Mouse (Mus musculus) CH12.LX (cell line): ENCODE measurements around the gene Gusb. TPM values are rescaled to one million over a fixed set of nuclear protein-coding genes. Genes with fewer than 3 reads are reported as not detected.
A peak's percentile ranks its signal among the peaks of the same experiment; 100 is the strongest.

Experiments
- DNase-seq: peaks from one replicate; pipeline ENCODE4 v3.0.0-alpha.2; 2013; ENCODE audit errors: extremely low read depth
- H3K27ac ChIP-seq: 2 replicates; pipeline ENCODE4 v1.5.1; 2012; ENCODE audit warnings: low read depth, mild to moderate bottlenecking, control low read depth, moderate library complexity; ENCODE audit not compliant: insufficient read depth
- H3K27me3 ChIP-seq: replicated peaks from 2 replicates; pipeline ENCODE3; 2012; ENCODE audit warnings: inconsistent platforms
- H3K36me3 ChIP-seq, 2 experiments: replicated peaks in 1 of 2; 2 replicates each; pipeline versions ENCODE3 to v1.6.1; 2012; ENCODE audit warnings: inconsistent platforms in 1 of 2, low read length in 1 of 2, mild to moderate bottlenecking in 1 of 2, mixed read lengths in 1 of 2, moderate library complexity in 1 of 2; ENCODE audit not compliant: control insufficient read depth in 1 of 2, insufficient read depth in 1 of 2
- H3K4me1 ChIP-seq, 2 experiments: 2 replicates each; pipeline ENCODE4 v1.6.1; 2012; ENCODE audit warnings: inconsistent platforms in 1 of 2, moderate library complexity in 1 of 2; ENCODE audit not compliant: insufficient read depth in 2 of 2, control insufficient read depth in 1 of 2
- H3K4me2 ChIP-seq: 2 replicates; pipeline ENCODE4 v1.6.1; 2012; ENCODE audit warnings: low read depth, mild to moderate bottlenecking, control low read depth; ENCODE audit not compliant: poor library complexity, insufficient read depth, severe bottlenecking
- H3K4me3 ChIP-seq, 3 experiments: fragments of 150-350 bp in 1 of 3; sonication (generic) in 1 of 3; replicated peaks in 1 of 3; 2 replicates each; pipeline versions ENCODE3 to v1.5.1; 2011 to 2012; ENCODE audit warnings: low read depth in 2 of 3, low read length in 2 of 3, mild to moderate bottlenecking in 2 of 3, moderate library complexity in 2 of 3, control low read depth in 1 of 3, improper control_type of control experiment in 1 of 3, inconsistent platforms in 1 of 3, mixed read lengths in 1 of 3; ENCODE audit not compliant: poor library complexity in 1 of 3
- H3K79me2 ChIP-seq: replicated peaks from 2 replicates; pipeline ENCODE4 v1.6.1; 2012; ENCODE audit warnings: mild to moderate bottlenecking, moderate library complexity; ENCODE audit not compliant: control insufficient read depth, poor library complexity, insufficient read depth, severe bottlenecking; ENCODE audit errors: extremely low read depth
- H3K9ac ChIP-seq: 2 replicates; pipeline ENCODE4 v1.6.1; 2012; ENCODE audit warnings: low read depth, mild to moderate bottlenecking, control low read depth, moderate library complexity; ENCODE audit not compliant: insufficient read depth
- H3K9me3 ChIP-seq: replicated peaks from 2 replicates; pipeline ENCODE3; 2012; ENCODE audit warnings: low read length, inconsistent platforms, mixed read lengths
- BHLHE40 ChIP-seq: IDR thresholded peaks from 2 replicates; pipeline ENCODE4 v1.6.1; 2011; ENCODE audit warnings: mild to moderate bottlenecking, low read depth, low read length, improper control_type of control experiment
- CHD1 ChIP-seq: IDR thresholded peaks from 2 replicates; pipeline ENCODE4 v1.6.1; 2012; ENCODE audit warnings: low read depth, low read length, improper control_type of control experiment, inconsistent platforms
- CHD2 ChIP-seq: IDR thresholded peaks from 2 replicates; pipeline ENCODE4 v1.6.1; 2011; ENCODE audit warnings: low read length, improper control_type of control experiment
- CTCF ChIP-seq, 2 experiments: IDR thresholded peaks in 1 of 2; conservative IDR thresholded peaks in 1 of 2; 2 replicates each; pipeline ENCODE4 v1.5.1; 2011 to 2012; ENCODE audit warnings: low read depth in 2 of 2, low read length in 2 of 2, improper control_type of control experiment in 1 of 2, inconsistent platforms in 1 of 2, mild to moderate bottlenecking in 1 of 2, moderate library complexity in 1 of 2
- EP300 ChIP-seq: IDR thresholded peaks from 2 replicates; pipeline ENCODE4 v1.6.1; 2011; ENCODE audit warnings: low read length, improper control_type of control experiment
- ETS1 ChIP-seq: conservative IDR thresholded peaks from 2 replicates; pipeline ENCODE4 v1.6.1; 2012; ENCODE audit warnings: low read depth, mild to moderate bottlenecking, inconsistent platforms, low read length, improper control_type of control experiment, moderate library complexity
- GABPA ChIP-seq: IDR thresholded peaks from 2 replicates; pipeline ENCODE4 v1.6.1; 2012; ENCODE audit warnings: low read depth, low read length, improper control_type of control experiment, inconsistent platforms; ENCODE audit not compliant: insufficient replicate concordance
- HCFC1 ChIP-seq: IDR thresholded peaks from 2 replicates; pipeline ENCODE4 v1.6.1; 2012; ENCODE audit warnings: low read depth, mild to moderate bottlenecking, inconsistent platforms, low read length, improper control_type of control experiment
- IRF4 ChIP-seq: IDR thresholded peaks from 2 replicates; pipeline ENCODE4 v1.6.1; 2014; ENCODE audit warnings: low read depth, mild to moderate bottlenecking, inconsistent platforms, low read length, improper control_type of control experiment
- JUN ChIP-seq: IDR thresholded peaks from 2 replicates; pipeline ENCODE4 v1.6.1; 2011; ENCODE audit warnings: low read depth, mild to moderate bottlenecking, low read length, improper control_type of control experiment, moderate library complexity; ENCODE audit not compliant: insufficient read depth
- JUND ChIP-seq: conservative IDR thresholded peaks from 2 replicates; pipeline ENCODE4 v1.6.1; 2011; ENCODE audit warnings: low read depth, low read length, improper control_type of control experiment
- MAFK ChIP-seq: IDR thresholded peaks from 2 replicates; pipeline ENCODE4 v1.6.1; 2011; ENCODE audit warnings: low read length, improper control_type of control experiment; ENCODE audit not compliant: insufficient replicate concordance
- MAZ ChIP-seq: IDR thresholded peaks from 2 replicates; pipeline ENCODE4 v1.6.1; 2012; ENCODE audit warnings: low read depth, mild to moderate bottlenecking, inconsistent platforms, low read length, improper control_type of control experiment, moderate library complexity
- MEF2A ChIP-seq: IDR thresholded peaks from 2 replicates; pipeline ENCODE4 v1.6.1; 2014; ENCODE audit warnings: low read depth, mild to moderate bottlenecking, inconsistent platforms, low read length, improper control_type of control experiment, borderline replicate concordance
- MXI1 ChIP-seq: IDR thresholded peaks from 2 replicates; pipeline ENCODE4 v1.6.1; 2011; ENCODE audit warnings: mild to moderate bottlenecking, low read depth, low read length, improper control_type of control experiment
- NELFE ChIP-seq: IDR thresholded peaks from 2 replicates; pipeline ENCODE4 v1.6.1; 2011; ENCODE audit warnings: low read depth, low read length, improper control_type of control experiment
- NRF1 ChIP-seq: IDR thresholded peaks from 2 replicates; pipeline ENCODE4 v1.6.1; 2014; ENCODE audit warnings: low read depth, mild to moderate bottlenecking, inconsistent platforms, low read length, improper control_type of control experiment, moderate library complexity
- PAX5 ChIP-seq: IDR thresholded peaks from 2 replicates; pipeline ENCODE4 v1.6.1; 2012; ENCODE audit warnings: low read length, inconsistent platforms, mixed read lengths
- POLR2A ChIP-seq: IDR thresholded peaks from 2 replicates; pipeline ENCODE4 v1.6.1; 2011; ENCODE audit warnings: low read depth, mild to moderate bottlenecking, improper control_type of control experiment, low read length
- POLR2AphosphoS2 ChIP-seq: IDR thresholded peaks from 2 replicates; pipeline ENCODE4 v1.6.1; 2011; ENCODE audit warnings: low read depth, low read length, improper control_type of control experiment
- RCOR1 ChIP-seq: conservative IDR thresholded peaks from 2 replicates; pipeline ENCODE4 v1.6.1; 2012; ENCODE audit warnings: low read depth, mild to moderate bottlenecking, inconsistent platforms, low read length, improper control_type of control experiment
- SIN3A ChIP-seq: IDR thresholded peaks from 2 replicates; pipeline ENCODE4 v1.6.1; 2012; ENCODE audit warnings: low read length, improper control_type of control experiment, inconsistent platforms
- TCF12 ChIP-seq: IDR thresholded peaks from 2 replicates; pipeline ENCODE4 v1.6.1; 2014; ENCODE audit warnings: low read depth, mild to moderate bottlenecking, inconsistent platforms, low read length, improper control_type of control experiment
- UBTF ChIP-seq: IDR thresholded peaks from 2 replicates; pipeline ENCODE4 v1.6.1; 2012; ENCODE audit warnings: low read depth, mild to moderate bottlenecking, inconsistent platforms, low read length, improper control_type of control experiment, moderate library complexity
- USF1 ChIP-seq: IDR thresholded peaks from 2 replicates; pipeline ENCODE4 v1.6.1; 2014; ENCODE audit warnings: low read depth, mild to moderate bottlenecking, inconsistent platforms, low read length, improper control_type of control experiment
- ZC3H11A ChIP-seq: IDR thresholded peaks from 2 replicates; pipeline ENCODE4 v1.6.1; 2012; ENCODE audit warnings: low read depth, mild to moderate bottlenecking, inconsistent platforms, low read length, improper control_type of control experiment
- ZKSCAN1 ChIP-seq: IDR thresholded peaks from 2 replicates; pipeline ENCODE4 v1.6.1; 2012; ENCODE audit warnings: low read depth, inconsistent platforms, low read length, improper control_type of control experiment, borderline replicate concordance
- ZNF384 ChIP-seq: IDR thresholded peaks from 2 replicates; pipeline ENCODE4 v1.6.1; 2012; ENCODE audit warnings: low read depth, low read length, improper control_type of control experiment, inconsistent platforms
- dilution Hi-C: fragments of 300-500 bp; cut with MboI; formaldehyde crosslinking; loops from 2 replicates; pipeline ENCODE4 v1.14.3; 2020; ENCODE audit warnings: low sequenced_read_pairs; ENCODE audit not compliant: extremely low pct_unique_long_range_greater_than_20kb, extremely low pct_ligation_motif_present
- in situ Hi-C: fragments of 300-500 bp; cut with MboI; formaldehyde crosslinking; loops from 3 replicates; pipeline ENCODE4 v1.14.3; 2019; ENCODE audit warnings: low sequenced_read_pairs, low pct_ligation_motif_present, low pct_unique_long_range_greater_than_20kb, mixed read lengths
- polyA plus RNA-seq: library from polyadenylated mRNA; unstranded; fragments of >175 nt; gene quantifications from 2 replicates; pipeline ENCODE4 v1.2.1, GENCODE M21; 2012; ENCODE audit warnings: low read depth; ENCODE audit not compliant: insufficient read length
- total RNA-seq, 2 experiments: library from RNA; depleted of rRNA; stranded (reverse); fragments of 300-350 nt in 1 of 2; fragments of >200 nt in 1 of 2; gene quantifications; 2 replicates each; pipeline ENCODE4 v1.2.3; 2012 to 2014

The Gusb gene
- total and polyA plus RNA-seq, 3 experiments = 73.4 to 210 (median 187) TPM

GRCm38 (mm10) chr5:130031410-130032390 is 28.9 kb upstream of the Gusb start:
- no peak overlapping the region for H3K4me3 ChIP-seq
- no peak for DNase-seq
- H3K9ac ChIP-seq = no peak overlapping the region
- H3K36me3 ChIP-seq = peaks cover 10 to 48% of the 10 kb centered on the region in 2 experiments
- H3K4me2 ChIP-seq = no peak overlapping the region
- peaks cover 14% of the 10 kb centered on the region; the same call in 1 of the 2 replicates for H3K79me2 ChIP-seq
- no peak overlapping the region for H3K27ac ChIP-seq
- peaks cover 8 to 34% of the 10 kb centered on the region in 2 experiments for H3K4me1 ChIP-seq
- in situ Hi-C loops = no loop called here
- dilution Hi-C loops = no loop called here
- no peaks in the 10 kb centered on the region for H3K9me3 ChIP-seq
- H3K27me3 ChIP-seq = peaks cover 4% of the 10 kb centered on the region
- TF ChIP-seq TCF12 (no peak), MAFK (peak; percentile 85)

DNA sequence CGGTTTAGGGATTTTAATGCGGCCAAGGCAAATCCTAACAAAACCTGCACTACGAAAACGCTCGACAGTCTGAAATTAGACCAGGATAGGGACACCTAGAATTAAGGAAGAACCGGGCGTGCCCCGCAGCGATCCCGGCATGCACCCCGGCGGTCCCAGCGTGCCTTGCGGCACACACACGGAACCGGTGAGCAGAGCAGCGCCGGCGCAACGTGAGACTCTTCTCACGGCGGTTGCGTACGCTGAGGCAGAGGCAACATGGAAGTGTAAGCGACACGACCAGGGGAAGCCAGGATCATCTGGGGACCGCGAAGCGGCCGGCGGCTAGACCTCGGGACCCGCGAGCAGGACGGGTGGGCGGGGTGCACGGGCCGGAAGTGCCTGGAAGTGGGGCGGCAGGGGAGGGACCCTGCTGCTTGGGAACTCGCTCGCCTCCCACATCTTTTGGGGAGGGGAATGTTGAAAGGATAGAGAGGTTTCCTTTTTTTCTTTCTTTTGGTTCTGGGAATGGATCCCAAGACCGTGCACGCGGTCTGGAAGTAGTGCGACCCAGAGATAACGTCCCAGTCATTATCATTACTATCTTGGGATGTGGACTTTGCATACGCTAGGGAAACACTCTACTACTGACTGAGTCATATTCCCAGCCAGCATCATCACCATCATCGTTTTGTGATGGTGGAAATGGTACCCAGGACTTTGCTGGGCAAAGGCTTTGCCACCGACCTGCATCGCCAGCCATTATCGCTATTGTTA is 26.5 kb upstream of the Gusb start, which contains the start of the genes Asl and Crcp:
TSS of gene Asl (minus strand) at position 106 of the 756 bp plus-strand sequence.
TSS of gene Crcp (plus strand) at position 149 of the 756 bp plus-strand sequence.
- Histone ChIP-seq H3K9me3 (no peaks in the 10 kb centered on the region), H3K27me3 (peaks cover 6% of the 10 kb centered on the region), H3K36me3 (peaks cover 5 to 31% of the 10 kb centered on the region in 2 experiments), H3K4me1 (peaks cover 11 to 41% of the 10 kb centered on the region in 2 experiments), H3K4me3 (peak within 1 kb of the TSS; percentile 78 to 96 (median 79)), H3K4me2 (peak within 1 kb of the TSS; percentile 84), H3K79me2 (peaks cover 14% of the 10 kb centered on the region; the same call in 1 of the 2 replicates), H3K9ac (peak within 1 kb of the TSS; percentile 70), H3K27ac (peak within 1 kb of the TSS; percentile 61)
- peak; percentile 78 for DNase-seq
- dilution Hi-C loops = no loop called here
- in situ Hi-C loops = no loop called here
- TF ChIP-seq MXI1 = peak; percentile 91
- TF ChIP-seq JUN = no peak
- TF ChIP-seq CHD2 = no peak
- TF ChIP-seq CTCF (conservative IDR thresholded peaks at IDR 0.05 in 1 of 2, IDR thresholded peaks at IDR 0.05 in 1 of 2; ENCODE audit: low read depth in 2 of 2, low read length in 2 of 2) = no peak
- TF ChIP-seq EP300 = no peak
- TF ChIP-seq USF1 = no peak
- peak; percentile 87 for TF ChIP-seq SIN3A
- peak; percentile 83 for TF ChIP-seq NELFE
- no peak for TF ChIP-seq ETS1
- no peak for TF ChIP-seq MAFK
- no peak for TF ChIP-seq ZC3H11A
- no peak for TF ChIP-seq UBTF
- TF ChIP-seq POLR2AphosphoS2 = peak; percentile 86; the same call in 1 of the 2 replicates
- no peak; the same call in 1 of the 2 replicates for TF ChIP-seq GABPA
- no peak for TF ChIP-seq RCOR1
- peak; percentile 83 for TF ChIP-seq NRF1
- peak; percentile 40; the same call in 1 of the 2 replicates for TF ChIP-seq BHLHE40
- no peak for TF ChIP-seq JUND
- TF ChIP-seq POLR2A = peak; percentile 95
- TF ChIP-seq MEF2A = no peak; the same call in 1 of the 2 replicates
- TF ChIP-seq ZKSCAN1 = no peak
- TF ChIP-seq CHD1 = no peak
- TF ChIP-seq HCFC1 = peak; percentile 88
- TF ChIP-seq PAX5 = no peak
- TF ChIP-seq ZNF384 = no peak
- TF ChIP-seq MAZ = no peak
- TF ChIP-seq IRF4 = 0 out of 2 replicates have a peak, but pooled peaks have one; percentile 23
